Mouse (Mus musculus) ES-E14 (cell line): ENCODE data around the gene Clmn. TPM values are rescaled to one million over a fixed set of nuclear protein-coding genes. Genes with fewer than 3 reads are reported as not detected.

Source experiments
- DNase-seq: peaks from one replicate; pipeline ENCODE4 v3.0.0-alpha.2; 2013; ENCODE audit warnings: low read depth, low spot score
- H3K27ac ChIP-seq: 2 replicates; pipeline ENCODE4 v1.5.1; 2012; ENCODE audit warnings: low read depth, mild to moderate bottlenecking, low read length, moderate library complexity, mixed read lengths; ENCODE audit not compliant: poor library complexity, insufficient read depth, severe bottlenecking
- H3K36me3 ChIP-seq: 2 replicates; pipeline ENCODE4 v1.6.1; 2012; ENCODE audit warnings: mild to moderate bottlenecking, low read length, moderate library complexity, mixed read lengths; ENCODE audit not compliant: control insufficient read depth, poor library complexity, insufficient read depth, severe bottlenecking
- H3K4me1 ChIP-seq, 2 experiments: fragments of 150-350 bp in 1 of 2; sonication (generic) in 1 of 2; 2 replicates each; pipeline ENCODE4 v1.6.1; 2012; ENCODE audit warnings: low read length in 2 of 2, mild to moderate bottlenecking in 1 of 2, mixed read lengths in 1 of 2; ENCODE audit not compliant: control insufficient read depth in 2 of 2, insufficient read depth in 2 of 2, poor library complexity in 1 of 2
- H3K4me3 ChIP-seq, 2 experiments: fragments of 150-350 bp in 1 of 2; sonication (generic) in 1 of 2; 2 replicates each; pipeline ENCODE4 v1.5.1; 2012; ENCODE audit warnings: low read length in 2 of 2, low read depth in 1 of 2, mild to moderate bottlenecking in 1 of 2, mixed read lengths in 1 of 2; ENCODE audit not compliant: insufficient read depth in 1 of 2, poor library complexity in 1 of 2, severe bottlenecking in 1 of 2
- H3K9ac ChIP-seq: 2 replicates; pipeline ENCODE4 v1.6.1; 2012; ENCODE audit warnings: low read depth, mild to moderate bottlenecking, low read length, mixed read lengths; ENCODE audit not compliant: poor library complexity, insufficient read depth, severe bottlenecking
- H3K9me3 ChIP-seq: fragments of 150-350 bp; sonication (generic); 2 replicates; pipeline ENCODE4 v1.6.1; 2012; ENCODE audit warnings: low read depth, mild to moderate bottlenecking, low read length; ENCODE audit not compliant: control insufficient read depth, insufficient read depth
- CHD2 ChIP-seq: IDR thresholded peaks from 2 replicates; pipeline ENCODE4 v1.6.1; 2014; ENCODE audit warnings: mild to moderate bottlenecking, low read depth, low read length, inconsistent platforms
- HCFC1 ChIP-seq: IDR thresholded peaks from 2 replicates; pipeline ENCODE4 v1.6.1; 2012; ENCODE audit warnings: low read length, inconsistent platforms, borderline replicate concordance; ENCODE audit not compliant: insufficient read depth
- MAFK ChIP-seq: IDR thresholded peaks from 2 replicates; pipeline ENCODE4 v1.6.1; 2014; ENCODE audit warnings: mild to moderate bottlenecking, low read depth, low read length, inconsistent platforms; ENCODE audit not compliant: insufficient read depth
- ZC3H11A ChIP-seq: IDR thresholded peaks from 2 replicates; pipeline ENCODE4 v1.6.1; 2012; ENCODE audit warnings: low read depth, mild to moderate bottlenecking, inconsistent platforms, low read length, borderline replicate concordance
- ZNF384 ChIP-seq: IDR thresholded peaks from 2 replicates; pipeline ENCODE4 v1.6.1; 2012; ENCODE audit warnings: low read depth, low read length, inconsistent platforms
- in situ Hi-C, 2 experiments: fragments of 600-800 bp; cut with MboI; formaldehyde crosslinking; loops; one replicate each; pipeline ENCODE4 v1.15.1; 2025; ENCODE audit warnings: low sequenced_read_pairs in 2 of 2, inconsistent platforms in 1 of 2; ENCODE audit not compliant: unreplicated experiment in 2 of 2
- total RNA-seq: library from RNA; depleted of rRNA; stranded (reverse); fragments of 300-350 nt; gene quantifications from 2 replicates; pipeline ENCODE4 v1.2.3, GENCODE M21; 2012

The Clmn gene
- total RNA-seq, 1 experiment = 3.1 TPM

DNA sequence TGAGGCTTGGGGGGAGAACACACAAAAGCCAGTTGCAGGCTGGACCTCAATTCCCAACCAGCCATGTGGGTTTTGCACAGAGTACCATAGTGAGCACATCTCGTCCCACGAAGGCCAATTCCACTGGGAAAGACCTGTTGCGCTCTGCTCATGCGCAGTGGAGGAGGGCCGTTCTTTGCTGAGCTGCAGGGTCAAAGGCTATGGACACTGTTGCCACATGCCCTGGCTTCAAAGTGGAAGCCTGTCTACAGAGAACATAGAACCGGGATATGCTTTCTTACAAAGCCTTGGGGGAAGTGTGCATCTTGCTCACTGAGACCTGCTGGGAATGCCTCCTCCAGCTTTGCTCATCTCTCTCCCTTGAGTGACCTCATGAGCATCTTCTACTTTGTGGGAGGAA is 67.0 kb downstream of the Clmn start:
- in situ Hi-C loops = no loop called here
- no peak overlapping the region for H3K9ac ChIP-seq
- H3K4me1 ChIP-seq = peaks cover 0 to 7% of the 10 kb centered on the region in 2 experiments; a peak in 1 of 4 replicates
- H3K4me3 ChIP-seq = no peak overlapping the region
- H3K9me3 ChIP-seq = no peaks in the 10 kb centered on the region
- H3K36me3 ChIP-seq = no peaks in the 10 kb centered on the region; the same call in 1 of the 2 replicates
- DNase-seq = no peak
- no peak overlapping the region for H3K27ac ChIP-seq
- TF ChIP-seq MAFK (no peak), HCFC1 (no peak), ZNF384 (no peak), ZC3H11A (no peak), CHD2 (no peak)

GRCm38 (mm10) chr12:104796635-104797378 is 68.1 kb downstream of the Clmn start:
- in situ Hi-C loops = no loop called here
- Histone ChIP-seq H3K9ac (no peak overlapping the region), H3K4me1 (peaks cover 0 to 7% of the 10 kb centered on the region in 2 experiments; a peak in 1 of 4 replicates), H3K36me3 (no peaks in the 10 kb centered on the region; the same call in 1 of the 2 replicates), H3K27ac (no peak overlapping the region), H3K4me3 (no peak overlapping the region), H3K9me3 (no peaks in the 10 kb centered on the region)
- TF ChIP-seq ZC3H11A (no peak), CHD2 (no peak), MAFK (no peak), ZNF384 (no peak), HCFC1 (no peak)
- DNase-seq = no peak

DNA sequence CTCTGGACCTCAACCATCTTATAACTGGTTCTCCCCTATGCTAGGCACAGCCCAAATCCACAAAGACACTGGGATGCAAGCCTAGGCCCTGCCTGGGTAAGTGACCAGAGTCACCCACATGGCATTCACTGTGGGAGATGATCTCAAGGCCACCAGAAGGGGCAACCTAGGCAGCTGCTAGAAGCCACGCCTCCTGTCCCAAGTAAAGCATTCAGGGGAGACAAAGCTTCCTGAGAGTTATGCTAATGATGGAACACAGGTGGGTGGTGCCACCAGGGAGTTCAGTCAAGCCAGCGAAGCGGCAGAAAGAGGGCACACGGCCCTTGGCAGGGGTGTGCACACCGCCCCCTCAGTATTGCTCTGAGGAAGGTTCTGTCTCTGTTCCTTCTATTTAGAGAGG is 69.9 kb downstream of the Clmn start:
- Histone ChIP-seq H3K36me3 (no peaks in the 10 kb centered on the region; the same call in 1 of the 2 replicates), H3K4me3 (no peak overlapping the region), H3K9me3 (no peaks in the 10 kb centered on the region), H3K27ac (no peak overlapping the region), H3K9ac (no peak overlapping the region), H3K4me1 (peaks cover 0 to 7% of the 10 kb centered on the region in 2 experiments; a peak in 1 of 4 replicates)
- TF ChIP-seq ZNF384 = no peak
- TF ChIP-seq ZC3H11A = no peak
- no peak for TF ChIP-seq CHD2
- TF ChIP-seq HCFC1 = no peak
- no peak for TF ChIP-seq MAFK
- no peak for DNase-seq
- in situ Hi-C loops = no loop called here

DNA sequence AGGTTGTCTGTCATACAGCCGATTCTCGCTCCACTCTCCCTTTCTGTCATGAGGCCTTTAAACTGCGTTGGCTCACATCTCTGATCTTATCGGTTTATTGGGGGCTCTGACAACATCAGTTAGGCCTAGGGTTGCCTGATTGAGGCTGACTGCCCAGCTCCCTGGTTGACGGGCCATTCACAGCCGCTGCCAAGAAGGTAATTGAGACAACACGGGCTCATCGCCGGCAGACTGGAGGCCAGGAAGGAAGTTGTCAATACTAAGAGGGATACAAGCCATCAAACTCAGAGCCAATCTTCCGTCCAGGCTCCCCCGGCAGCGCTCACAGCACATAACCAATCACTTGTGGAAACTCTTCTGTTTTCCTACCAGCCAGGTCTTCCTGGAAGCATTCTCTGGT is 71.4 kb downstream of the Clmn start:
- H3K36me3 ChIP-seq = no peaks in the 10 kb centered on the region; the same call in 1 of the 2 replicates
- TF ChIP-seq ZNF384 = no peak
- TF ChIP-seq MAFK = no peak
- TF ChIP-seq ZC3H11A = no peak
- TF ChIP-seq CHD2 = no peak
- no peak for TF ChIP-seq HCFC1
- no peak overlapping the region for H3K4me3 ChIP-seq
- peaks cover 3 to 15% of the 10 kb centered on the region in 2 experiments; a peak in 2 of 4 replicates for H3K4me1 ChIP-seq
- in situ Hi-C loops = no loop called here
- no peak overlapping the region for H3K9ac ChIP-seq
- no peaks in the 10 kb centered on the region for H3K9me3 ChIP-seq
- DNase-seq = no peak
- no peak overlapping the region for H3K27ac ChIP-seq
